Mouse (Mus musculus): ENCODE results near the gene Selenom.

The Selenom gene

GRCm38 (mm10) chr11:3548564-3549295 lies 34.2 kb downstream of the Selenom start:
- DNase-seq (ENCODE audit: low read depth, low spot score): peak; percentile 86

- no peak for DNase-seq (ENCODE audit: low read depth, low spot score)
These were observed 35.3 kb downstream of the Selenom start for GRCm38 (mm10) chr11:3549791-3550190.

DNA sequence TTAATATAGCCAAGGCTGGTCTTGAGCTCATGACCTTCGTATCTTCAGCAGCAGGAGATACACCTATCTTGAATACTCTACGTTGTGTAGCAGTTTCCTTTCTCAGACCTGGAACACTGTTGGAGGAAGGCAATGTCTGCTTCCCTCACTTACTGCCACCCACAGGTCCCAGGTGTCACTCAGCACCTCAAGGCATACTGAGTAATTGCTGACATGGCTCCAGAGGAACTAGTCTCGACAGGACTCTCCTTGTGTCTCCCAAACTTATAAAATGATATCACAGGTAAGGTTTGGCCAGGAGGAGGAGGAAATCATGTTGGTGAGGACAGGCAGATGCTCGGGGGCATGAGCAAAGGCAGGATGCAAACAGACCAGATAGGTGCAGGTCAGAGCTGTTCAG lies 40.5 kb downstream of the Selenom start:
- DNase-seq (ENCODE audit: low read depth, low spot score): no peak

DNA sequence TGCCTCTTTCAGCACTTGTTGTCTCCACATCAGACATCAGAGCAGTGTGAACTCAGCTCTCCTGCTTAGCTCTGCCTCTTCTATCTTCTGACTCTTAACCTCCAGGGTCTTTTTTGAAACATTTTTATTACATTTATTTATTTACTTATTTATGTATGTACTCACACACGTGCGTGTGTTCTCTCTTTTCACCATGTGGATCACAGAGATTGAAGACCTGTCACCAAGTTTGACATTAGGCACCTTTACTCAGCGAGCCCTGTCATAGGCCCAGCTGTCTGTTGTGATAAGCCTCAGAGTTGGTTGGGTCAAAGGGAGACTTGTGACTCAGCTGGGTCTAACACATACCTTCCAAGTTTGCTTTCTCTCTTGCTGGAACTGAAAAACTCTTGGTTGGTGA lies 43.4 kb downstream of the Selenom start:
- DNase-seq (ENCODE audit: low read depth, low spot score): no peak

GRCm38 (mm10) chr11:3560202-3560601 lies 45.7 kb downstream of the Selenom start:
- DNase-seq (ENCODE audit: low read depth, low spot score): no peak

DNA sequence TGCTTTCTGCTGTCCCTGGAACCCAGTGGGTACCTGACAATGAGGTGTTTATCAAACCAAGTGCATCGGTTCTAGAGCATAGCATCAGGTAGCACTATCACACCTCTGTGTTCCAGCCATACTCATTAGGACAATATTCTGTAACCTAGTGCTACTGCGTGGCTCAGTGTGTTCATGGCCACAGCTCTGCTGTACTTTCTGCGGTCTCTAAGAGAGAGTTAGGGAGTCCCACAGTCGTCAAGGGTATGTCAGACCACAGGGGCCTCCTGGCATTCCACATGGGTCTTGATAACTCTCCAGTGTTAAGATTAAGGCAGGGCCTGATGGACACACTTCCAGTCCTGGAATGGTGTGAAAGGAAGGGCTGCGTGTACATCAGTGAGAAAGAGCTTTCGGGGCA lies 49.4 kb downstream of the Selenom start:
- DNase-seq (ENCODE audit: low read depth, low spot score): no peak

DNA sequence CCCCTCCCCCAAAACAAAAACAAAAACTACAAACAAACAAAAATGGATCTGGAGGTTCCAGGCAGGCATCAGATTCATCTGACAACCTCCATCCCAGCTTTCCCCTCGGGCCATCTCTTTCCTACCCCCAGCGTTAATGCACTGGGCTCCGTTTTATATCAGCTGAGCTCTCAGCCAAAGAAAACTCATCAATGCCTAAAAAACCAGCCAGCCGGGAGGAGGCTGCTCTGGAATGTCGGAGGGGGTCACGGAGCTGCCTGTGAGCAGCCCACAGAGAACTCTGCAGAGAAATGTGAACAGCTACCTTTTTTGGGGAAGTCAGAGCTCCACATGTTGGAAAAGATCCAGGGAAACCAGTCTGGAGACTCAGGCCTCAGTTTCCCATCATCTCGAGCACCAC lies 50.0 kb downstream of the Selenom start:
- no peak for DNase-seq (ENCODE audit: low read depth, low spot score)

GRCm38 (mm10) chr11:3566018-3566417 lies 51.5 kb downstream of the Selenom start:
- no peak for DNase-seq (ENCODE audit: low read depth, low spot score)

Data from ES-CJ7 (cell line).